Comparison of ENCODE assay signal across 11 mouse cellular contexts in genomic region chr14:60638159-60638558, GRCm38 (mm10). TPM values are rescaled to one million over a fixed set of nuclear protein-coding genes. Genes with fewer than 3 reads are reported as not detected.
DNase-seq lines count a peak whose midpoint lies in the region; ATAC-seq and TF ChIP-seq lines count a peak whose summit lies in the region.
"Had no signal": no experiment of that assay in that cellular context is flagged by ENCODE, and none has a peak within 500 bp of the region (broad histone marks: within the 10 kb centered on the region; RNA-seq: fewer than 3 reads in every experiment).

No protein-coding gene starts in this region.

- no peak for ATAC-seq in hindbrain, embryonic 16.5 days
- ATAC-seq in lung, embryonic 14.5 days (ENCODE audit: insufficient read depth) = 0 out of 2 replicates have a peak, but pooled peaks have one; percentile 8
- ATAC-seq: inflammation-experienced regulatory T-cells, adult 6 months had no signal

- no peaks in the 10 kb centered on the region for H3K27me3 ChIP-seq in hindbrain, embryonic 16.5 days (replicated peaks; ENCODE audit: control insufficient read depth, insufficient read depth, low read length)
- H3K27me3 ChIP-seq in lung, embryonic 14.5 days (ENCODE audit: insufficient read depth, low read length) = no peaks in the 10 kb centered on the region

- no peak overlapping the region for H3K9ac ChIP-seq in hindbrain, embryonic 16.5 days (ENCODE audit: low read depth, low read length)
- H3K9ac ChIP-seq in lung, embryonic 14.5 days = no peak overlapping the region

- TF ChIP-seq CTCF in lung, embryonic 14.5 days (IDR thresholded peaks at IDR 0.05; ENCODE audit: low read depth) = no peak

- no peak overlapping the region for H3K27ac ChIP-seq in hindbrain, embryonic 16.5 days (ENCODE audit: low read depth, low read length)
- no peak overlapping the region for H3K27ac ChIP-seq in lung, embryonic 14.5 days (ENCODE audit: low read depth)

- DNase-seq in adrenal gland, adult 8-10 months = peak; percentile 91
- peak; percentile 88 to 91 for DNase-seq in adrenal gland, postnatal 36 days
- peak; percentile 57 for DNase-seq in lung, embryonic 14.5 days
- no peak for DNase-seq in layer of hippocampus, adult 9-11 months
- DNase-seq in heart, adult 8-10 months (ENCODE audit: low spot score) = no peak
- no peak for DNase-seq in adipocyte (ENCODE audit: low spot score)
- DNase-seq: gastrocnemius, postnatal 10 days; spleen, adult 18-20 months; thymus, postnatal 25 days had no signal

- peaks cover 34% of the 10 kb centered on the region for H3K4me1 ChIP-seq in hindbrain, embryonic 16.5 days (ENCODE audit: control insufficient read depth, insufficient read depth, low read depth, low read length)
- H3K4me1 ChIP-seq in lung, embryonic 14.5 days (ENCODE audit: insufficient read depth) = peaks cover 3% of the 10 kb centered on the region; the same call in 1 of the 2 replicates

- H3K4me3 ChIP-seq in hindbrain, embryonic 16.5 days (ENCODE audit: low read length) = no peak overlapping the region; the same call in 1 of the 2 replicates
- no peak overlapping the region for H3K4me3 ChIP-seq in lung, embryonic 14.5 days (ENCODE audit: low read depth, low read length)

- 44% methylated on average over 8 of the region's 8 CpGs for whole genome bisulfite sequencing in hindbrain, embryonic 16.5 days
- WGBS in lung, embryonic 14.5 days = 28% methylated on average over 8 of the region's 8 CpGs

- H3K9me3 ChIP-seq in hindbrain, embryonic 16.5 days (ENCODE audit: control insufficient read depth, low read length) = no peaks in the 10 kb centered on the region
- no peaks in the 10 kb centered on the region for H3K9me3 ChIP-seq in lung, embryonic 14.5 days (ENCODE audit: low read depth, low read length)

- no peaks in the 10 kb centered on the region for H3K36me3 ChIP-seq in hindbrain, embryonic 16.5 days (ENCODE audit: control insufficient read depth, insufficient read depth, low read length)
- H3K36me3 ChIP-seq in lung, embryonic 14.5 days (ENCODE audit: insufficient read depth) = no peaks in the 10 kb centered on the region

- peak overlapping the region; percentile 97 for H3K4me2 ChIP-seq in hindbrain, embryonic 16.5 days (ENCODE audit: low read length)
- H3K4me2 ChIP-seq in lung, embryonic 14.5 days = no peak overlapping the region

RNA-seq across cellular contexts. Expression of gene Spata13, which starts 4.4 kb away (rescaled TPM):
- 100 to 1,000 TPM; 152 to 256 (median 184) TPM for total RNA-seq in adrenal gland, adult 8-10 months (2022)
- 100 to 1,000 TPM; 152 to 167 TPM for total RNA-seq in adrenal gland, postnatal 36 days (2021)
- polyA plus RNA-seq in hindbrain, embryonic 16.5 days (2015; fragmentation: Nextera tagmentation; extraction: Ambion mirVana) = 17.1 and 18.2 TPM in 2 replicates
- polyA plus RNA-seq in lung, embryonic 14.5 days (2014; fragmentation: Nextera tagmentation; extraction: Ambion mirVana) = 14.2 and 14.3 TPM in 2 replicates
- 10 to 100 TPM; 11.3 to 15.0 (median 13.6) TPM for total RNA-seq in heart, adult 8-10 months (2022)

Comparison
In these comparisons a context has a peak if more than half of its experiments do, and no peak if none do; other contexts are left out.
1. DNase-seq: peak in adrenal gland, adult 8-10 months (single experiment), adrenal gland, postnatal 36 days (2 of 2) and lung, embryonic 14.5 days (single experiment); none in layer of hippocampus, adult 9-11 months (single experiment), heart, adult 8-10 months (single experiment) and adipocyte (single experiment).
2. RNA of gene Spata13, which starts 4.4 kb away (total RNA-seq): 152 to 256 TPM in adrenal gland, adult 8-10 months and 152 to 167 TPM in adrenal gland, postnatal 36 days; 11.3 to 15.0 TPM in heart, adult 8-10 months; every median in the first group is over 4 times any median in the second.